Mouse (Mus musculus) small intestine, adult 2 months (tissue): ENCODE measurements at regions not wholly inside any gene's neighbourhood (a gene's known extent, or its start where the extent isn't known, plus 50 kb on each side); places are given as distances from the start of the nearest gene placed in this dataset.

Source experiments
- H3K27ac ChIP-seq: fragments of 200-500 bp; 2 replicates; pipeline ENCODE4 v1.5.1; 2012; ENCODE audit warnings: low read depth, low read length, control low read depth, inconsistent platforms; ENCODE audit not compliant: insufficient read depth
- H3K27me3 ChIP-seq: fragments of 200-500 bp; 2 replicates; pipeline ENCODE4 v1.6.1; 2012; ENCODE audit warnings: mild to moderate bottlenecking, moderate library complexity, low read length, inconsistent platforms; ENCODE audit not compliant: control insufficient read depth, insufficient read depth
- H3K36me3 ChIP-seq: fragments of 200-500 bp; 2 replicates; pipeline ENCODE4 v1.6.1; 2012; ENCODE audit warnings: mild to moderate bottlenecking, low read length, control low read depth, inconsistent platforms; ENCODE audit not compliant: control insufficient read depth, insufficient read depth
- H3K4me1 ChIP-seq: fragments of 200-500 bp; 2 replicates; pipeline ENCODE4 v1.6.1; 2012; ENCODE audit warnings: low read length, inconsistent platforms, mixed read lengths; ENCODE audit not compliant: control insufficient read depth, insufficient read depth, insufficient read length
- H3K4me3 ChIP-seq: fragments of 200-500 bp; 2 replicates; pipeline ENCODE4 v1.5.1; 2012; ENCODE audit warnings: low read depth, mild to moderate bottlenecking, control low read depth, inconsistent platforms, low read length, moderate library complexity
- CTCF ChIP-seq: fragments of 200-500 bp; IDR thresholded peaks from 2 replicates; pipeline ENCODE4 v1.5.1; 2012; ENCODE audit warnings: low read depth, mild to moderate bottlenecking, control low read depth, inconsistent platforms, low read length, moderate library complexity, mixed read lengths; ENCODE audit not compliant: insufficient replicate concordance, insufficient read length; ENCODE audit errors: extremely low read depth
- POLR2A ChIP-seq: fragments of 200-500 bp; IDR thresholded peaks from 2 replicates; pipeline ENCODE4 v1.6.1; 2012; ENCODE audit warnings: low read depth, mild to moderate bottlenecking, control low read depth, inconsistent platforms, low read length, moderate library complexity
- WGBS: fragments of 180-500 bp; shearing (Covaris S2); methylation state at CpG from one replicate; pipeline ENCODE4 v1.1.7; 2018; 5-methylcytosine and 5-hydroxymethylcytosine counted together

DNA sequence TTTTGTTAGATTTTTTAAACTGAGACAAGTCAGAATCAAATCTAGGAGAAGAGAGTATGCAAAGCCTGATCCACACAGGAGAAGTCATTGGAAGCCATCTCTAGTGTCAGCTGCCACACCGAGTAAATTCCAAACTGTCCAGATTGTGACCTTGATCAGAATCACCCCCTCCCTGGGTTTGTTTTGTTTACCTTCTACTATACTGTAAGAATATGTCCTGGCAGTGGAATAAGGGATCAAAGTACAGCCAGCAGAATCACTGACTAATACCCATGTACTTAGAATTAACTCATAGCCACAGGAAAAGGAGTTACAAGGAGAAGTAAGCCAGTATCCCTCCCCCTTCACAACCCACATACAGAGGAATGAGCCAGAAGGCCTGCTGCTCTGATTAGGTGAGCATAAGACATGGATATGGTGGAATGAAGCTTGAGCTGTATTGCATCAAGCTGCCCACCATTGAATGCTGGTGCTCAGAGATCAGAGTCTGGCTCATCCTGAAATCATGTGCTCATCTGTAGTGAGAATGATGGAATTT, 70.9 kb upstream of the Bmper start:
- Histone ChIP-seq H3K36me3 (no peaks in the 10 kb centered on the region), H3K4me3 (no peak overlapping the region), H3K4me1 (peaks cover 2% of the 10 kb centered on the region; the same call in 1 of the 2 replicates), H3K27ac (no peak overlapping the region), H3K27me3 (no peaks in the 10 kb centered on the region)
- WGBS: 23% methylated on average over 1 of the region's 1 CpGs
- TF ChIP-seq CTCF (no peak), POLR2A (no peak)

DNA sequence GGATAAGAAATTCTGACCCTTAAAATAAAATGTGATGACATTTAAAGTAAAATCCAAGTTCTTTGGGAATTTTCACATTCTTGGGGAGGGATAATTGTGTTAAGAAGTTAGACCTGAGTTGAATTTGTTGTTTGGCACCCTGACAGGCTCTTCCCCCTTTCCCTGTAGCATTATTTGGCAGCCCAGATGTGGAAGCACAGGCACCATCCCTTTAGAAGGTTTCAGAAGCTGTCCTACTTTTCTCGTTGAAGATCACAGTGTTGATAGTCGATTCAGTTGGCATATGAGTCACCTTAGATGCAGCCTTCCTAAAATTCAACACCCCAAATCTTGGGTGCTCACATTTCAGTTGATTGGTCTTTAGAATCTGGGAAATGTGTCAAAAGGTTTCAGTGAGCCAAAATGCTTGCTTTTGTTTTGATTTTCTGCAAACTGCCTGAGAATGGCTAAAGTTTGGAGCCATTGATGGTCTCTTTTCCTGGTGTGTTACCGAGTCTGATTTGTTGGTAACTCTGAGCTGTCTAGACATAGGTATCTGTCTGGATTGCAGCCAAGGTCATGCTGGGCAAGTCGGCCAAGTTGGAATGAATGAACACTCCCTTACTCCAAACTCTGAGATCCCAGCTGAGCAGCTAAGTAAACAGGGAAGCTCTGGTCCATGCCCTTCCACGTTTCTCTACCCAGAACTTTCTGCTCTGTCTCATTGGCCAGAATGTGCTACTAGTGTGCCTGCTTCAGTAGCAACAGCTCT, 65.9 kb upstream of the Bmper start:
- TF ChIP-seq CTCF: no peak
- no peak for TF ChIP-seq POLR2A
- Histone ChIP-seq H3K27ac (no peak overlapping the region), H3K4me3 (no peak overlapping the region), H3K27me3 (no peaks in the 10 kb centered on the region), H3K4me1 (peaks cover 2% of the 10 kb centered on the region; the same call in 1 of the 2 replicates), H3K36me3 (no peaks in the 10 kb centered on the region)
- WGBS: 11% methylated on average over 5 of the region's 5 CpGs

DNA sequence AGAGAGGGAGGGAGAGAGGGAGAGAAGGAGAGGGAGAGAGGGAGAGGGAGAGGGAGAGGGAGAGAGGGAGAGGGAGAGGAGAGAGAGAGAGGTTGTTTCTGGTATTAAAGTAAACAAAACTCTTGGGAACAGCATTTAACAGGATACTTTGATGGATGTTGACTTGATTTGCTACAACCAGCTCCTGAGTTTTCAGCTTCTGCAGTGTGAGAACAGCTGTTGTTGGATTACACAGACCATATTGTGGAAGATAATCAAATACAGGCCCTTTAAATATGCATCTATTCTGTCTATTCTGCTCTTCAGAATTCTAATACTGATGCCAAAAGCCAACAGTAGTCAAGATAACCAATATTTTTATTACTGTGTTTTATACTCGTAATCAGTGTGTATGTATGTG, 64.4 kb upstream of the Bmper start:
- TF ChIP-seq CTCF (no peak), POLR2A (no peak)
- Histone ChIP-seq H3K27me3 (no peaks in the 10 kb centered on the region), H3K36me3 (no peaks in the 10 kb centered on the region), H3K4me1 (no peaks in the 10 kb centered on the region), H3K4me3 (no peak overlapping the region), H3K27ac (no peak overlapping the region)
- 40% methylated on average over 1 of the region's 1 CpGs for WGBS

GRCm38 (mm10) chr9:23161346-23161745, 61.5 kb upstream of the Bmper start:
- H3K27me3 ChIP-seq: no peaks in the 10 kb centered on the region
- H3K4me1 ChIP-seq: no peaks in the 10 kb centered on the region
- WGBS: 33% methylated on average over 7 of the region's 7 CpGs
- no peak overlapping the region for H3K27ac ChIP-seq
- no peak overlapping the region for H3K4me3 ChIP-seq
- no peaks in the 10 kb centered on the region for H3K36me3 ChIP-seq
- no peak for TF ChIP-seq POLR2A
- TF ChIP-seq CTCF: no peak

DNA sequence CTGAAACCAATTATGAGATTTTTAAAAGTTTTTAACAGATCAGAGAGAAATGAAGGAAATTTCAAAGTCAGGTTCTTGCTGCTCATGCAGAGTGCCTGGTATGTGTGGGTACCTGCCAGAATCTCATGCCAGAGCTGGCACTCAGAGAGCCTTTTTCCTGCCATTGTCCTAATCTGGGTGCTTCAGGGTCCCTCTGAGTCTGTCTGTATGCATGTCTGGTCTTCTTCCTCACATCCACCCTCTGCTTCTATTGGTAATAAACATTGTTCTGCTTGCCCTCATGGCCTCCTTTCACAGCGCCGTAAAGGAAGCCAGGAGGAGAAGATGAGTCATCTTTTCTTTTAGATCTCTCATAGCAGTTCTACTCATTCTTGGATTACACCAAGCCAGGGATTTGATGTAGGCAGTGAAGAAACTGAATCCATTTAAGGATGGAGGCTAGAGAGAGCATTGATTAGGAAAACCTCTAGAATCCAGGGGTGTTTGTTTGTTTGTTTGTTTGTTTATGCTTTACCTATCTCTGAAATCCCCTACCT, 55.8 kb upstream of the Bmper start:
- Histone ChIP-seq H3K4me3 (no peak overlapping the region), H3K4me1 (no peaks in the 10 kb centered on the region), H3K27ac (no peak overlapping the region), H3K36me3 (no peaks in the 10 kb centered on the region), H3K27me3 (no peaks in the 10 kb centered on the region)
- WGBS: 44% methylated on average over 2 of the region's 2 CpGs
- TF ChIP-seq CTCF (no peak), POLR2A (no peak)

DNA sequence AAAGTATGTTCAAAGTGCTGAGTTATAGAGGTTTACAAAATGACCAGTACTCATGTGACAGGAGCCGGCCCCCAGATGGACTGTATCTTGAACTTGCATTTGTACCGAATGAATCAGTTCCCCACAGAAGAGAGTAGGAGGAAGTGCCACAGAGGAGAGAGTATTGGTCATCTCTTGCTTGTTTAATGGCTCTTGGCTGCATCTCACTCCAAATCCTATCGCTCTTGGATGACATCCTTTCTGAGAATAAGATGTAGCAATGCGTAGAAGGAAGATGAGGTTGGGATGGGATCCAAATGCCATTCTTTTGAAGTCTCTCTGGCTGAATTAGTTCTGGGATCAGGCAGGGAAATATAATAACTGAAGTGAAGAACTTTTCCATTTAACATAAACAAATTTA, 55.2 kb upstream of the Bmper start:
- 71% methylated on average over 4 of the region's 4 CpGs for WGBS
- no peaks in the 10 kb centered on the region for H3K36me3 ChIP-seq
- H3K4me3 ChIP-seq: no peak overlapping the region
- H3K27ac ChIP-seq: no peak overlapping the region
- TF ChIP-seq POLR2A (no peak), CTCF (no peak)
- H3K4me1 ChIP-seq: no peaks in the 10 kb centered on the region
- no peaks in the 10 kb centered on the region for H3K27me3 ChIP-seq

GRCm38 (mm10) chr9:23168149-23168548, 54.7 kb upstream of the Bmper start:
- Histone ChIP-seq H3K27me3 (no peaks in the 10 kb centered on the region), H3K27ac (no peak overlapping the region), H3K4me1 (no peaks in the 10 kb centered on the region), H3K4me3 (no peak overlapping the region), H3K36me3 (no peaks in the 10 kb centered on the region)
- TF ChIP-seq CTCF (no peak), POLR2A (no peak)
- 46% methylated on average over 4 of the region's 4 CpGs for WGBS
